Mouse (Mus musculus): Measurements from ENCODE around the gene Srcin1.

Srcin1 gene

DNA sequence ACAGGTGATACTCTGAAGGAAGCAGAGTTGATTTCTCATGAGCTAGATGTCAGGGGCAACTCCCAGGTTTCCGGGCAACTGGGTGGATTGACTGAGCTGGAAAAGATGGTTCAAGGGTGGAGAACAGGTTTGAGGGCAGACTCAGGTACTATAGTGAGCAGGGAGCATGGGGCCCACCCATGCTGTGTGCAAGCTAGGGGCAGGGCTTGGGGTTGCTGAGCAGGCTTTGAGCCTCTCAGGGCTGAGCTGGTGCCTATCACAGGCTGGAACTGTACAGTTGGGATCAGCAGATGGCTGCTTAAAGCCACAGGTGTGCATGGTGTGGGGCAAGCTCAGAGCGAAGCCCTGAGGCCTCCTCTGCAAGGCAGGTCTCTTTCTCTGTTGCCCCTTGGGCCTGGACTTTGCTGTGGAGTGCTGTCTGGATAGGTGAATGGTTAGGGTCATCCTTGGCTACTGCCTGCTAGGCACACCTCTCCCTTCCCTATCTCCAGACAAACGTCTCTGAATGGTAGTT, 114.6 kb downstream of the Srcin1 start:
- peak; percentile 64 for DNase-seq

All from thymus, postnatal 4 days (tissue).